Mouse (Mus musculus) gastrocnemius, postnatal 14 days (tissue): ENCODE results near the gene Depdc5. TPM values are rescaled to one million over a fixed set of nuclear protein-coding genes. Genes with fewer than 3 reads are reported as not detected.
"Not testable (repeated sequence)": the region's sequence is repeated elsewhere in the genome, so short reads cannot be mapped to it uniquely, and the experiment has no call there.

Experiments used
- DNase-seq: peaks from one replicate; pipeline ENCODE4 v3.0.0; 2021; ENCODE audit warnings: mixed read lengths
- intact Hi-C: fragments of 180-260 bp; cut with DNase I; formaldehyde crosslinking; loops from one replicate; pipeline ENCODE4 v1.15.1; 2025; ENCODE audit warnings: low total_unique reads
- total RNA-seq, 2 experiments: library from RNA; stranded (reverse); gene quantifications; 2 replicates each; pipeline ENCODE4 v1.2.3; 2021

The Depdc5 gene
- total RNA-seq, 2 experiments from 2014 or later, result 9.3 to 10.0 TPM

DNA sequence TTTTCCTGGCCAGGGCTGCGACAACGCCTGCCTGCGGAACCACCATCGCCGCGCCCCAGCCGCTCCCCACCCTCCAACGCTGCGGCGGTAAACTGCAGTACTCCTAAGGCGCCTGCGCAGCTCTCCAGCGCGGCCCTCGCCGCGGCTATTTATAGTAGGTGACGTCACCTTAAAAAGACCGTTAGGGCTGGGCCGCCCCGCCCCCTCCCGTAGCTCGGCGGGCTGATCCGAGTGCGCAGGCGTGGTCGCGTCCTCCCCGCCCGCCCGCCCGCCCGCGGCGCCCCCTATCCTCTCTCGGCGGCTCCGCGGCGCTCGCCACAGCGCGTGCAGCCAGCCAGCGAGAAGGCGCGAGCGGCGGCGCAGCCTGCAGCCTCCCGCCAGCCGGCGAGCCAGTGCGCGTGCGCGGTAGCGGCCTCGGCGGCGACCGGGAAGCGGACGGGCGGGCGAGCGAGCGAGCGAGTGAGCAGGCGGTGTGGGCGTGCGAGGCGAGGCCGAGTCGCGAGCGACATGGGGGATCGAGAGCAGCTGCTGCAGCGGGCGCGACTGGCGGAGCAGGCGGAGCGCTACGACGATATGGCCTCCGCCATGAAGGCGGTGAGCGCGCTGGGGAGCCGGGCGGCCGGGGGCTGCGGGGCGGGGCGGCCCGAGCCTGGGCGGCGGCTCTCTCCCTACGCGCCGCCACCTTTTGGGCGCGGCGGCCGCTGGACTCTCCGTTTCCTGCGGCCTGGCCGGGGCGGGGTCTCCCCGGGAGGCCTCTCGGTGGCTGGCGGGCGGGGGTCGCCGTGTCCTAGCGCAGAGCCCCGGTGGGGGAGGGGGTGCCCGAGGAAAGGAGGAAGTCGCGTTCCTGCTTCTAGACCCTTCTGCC, 155.3 kb downstream of the Depdc5 start, which contains the start of gene Ywhah:
Gene Ywhah, plus strand, starts transcription at position 256 of the 865 bp plus-strand sequence.
- DNase-seq, result peak; percentile 96
- intact Hi-C loops, result no loop called here

DNA sequence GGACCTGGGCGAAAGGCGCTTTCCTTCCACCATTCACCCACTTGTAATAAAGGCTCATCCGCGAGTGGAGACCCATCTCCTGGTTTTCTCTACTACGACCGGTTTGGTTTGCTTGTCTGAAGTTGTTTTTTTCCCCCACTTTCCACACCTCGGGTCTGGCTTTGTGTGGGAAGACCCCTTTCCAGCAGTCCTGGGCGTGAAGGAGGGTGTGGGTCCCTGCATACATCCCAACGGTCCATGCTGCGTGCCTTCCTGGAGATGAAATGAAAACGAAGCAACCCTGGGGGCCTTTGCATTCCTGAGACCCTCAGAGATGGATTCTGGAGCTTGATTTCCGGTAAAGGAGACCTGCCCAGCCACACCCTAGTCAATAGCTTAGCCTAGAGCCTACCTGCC, 155.9 kb downstream of the Depdc5 start:
- intact Hi-C loops, result no loop called here
- no peak for DNase-seq

DNA sequence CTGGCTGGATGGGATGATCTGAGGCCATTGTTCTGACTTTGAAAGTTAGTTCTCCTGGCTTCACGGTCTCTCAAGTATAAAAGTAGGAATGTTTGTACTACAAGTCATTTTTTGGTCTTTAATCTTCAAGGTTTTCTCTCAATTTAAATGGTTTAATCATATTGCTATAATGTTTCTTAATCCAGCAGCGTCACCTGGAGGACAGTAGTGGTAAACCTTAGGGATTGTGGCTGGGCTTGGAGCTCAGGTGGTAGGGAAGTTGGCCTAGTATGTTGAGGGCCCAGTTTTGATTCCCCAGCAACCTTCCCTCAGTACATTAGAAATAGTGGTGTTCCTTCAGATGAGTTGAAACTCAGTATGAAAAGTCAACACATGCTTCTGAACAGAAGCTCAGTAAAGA, 158.1 kb downstream of the Depdc5 start:
- intact Hi-C loops, result no loop called here
- DNase-seq, result no peak

DNA sequence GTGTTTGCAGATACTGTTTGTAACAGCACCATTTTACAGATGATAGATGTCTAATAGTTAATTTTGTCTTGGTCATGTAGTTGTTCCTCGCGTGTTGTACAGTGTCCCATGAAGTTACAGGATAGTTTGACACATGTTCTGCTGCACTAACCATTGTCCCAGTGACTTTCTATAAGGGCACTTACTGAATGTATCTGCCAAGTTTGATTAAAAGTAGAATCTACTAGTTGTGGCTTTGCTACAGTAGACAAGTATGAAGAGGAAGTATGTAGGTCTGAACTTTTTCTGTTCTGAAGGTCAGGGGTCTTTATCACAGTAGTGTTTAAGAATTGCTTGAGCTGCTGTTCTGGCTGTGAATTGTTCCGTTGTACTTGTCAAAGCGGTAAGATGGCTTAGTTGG, 159.8 kb downstream of the Depdc5 start:
- intact Hi-C loops, result no loop called here
- no peak for DNase-seq

DNA sequence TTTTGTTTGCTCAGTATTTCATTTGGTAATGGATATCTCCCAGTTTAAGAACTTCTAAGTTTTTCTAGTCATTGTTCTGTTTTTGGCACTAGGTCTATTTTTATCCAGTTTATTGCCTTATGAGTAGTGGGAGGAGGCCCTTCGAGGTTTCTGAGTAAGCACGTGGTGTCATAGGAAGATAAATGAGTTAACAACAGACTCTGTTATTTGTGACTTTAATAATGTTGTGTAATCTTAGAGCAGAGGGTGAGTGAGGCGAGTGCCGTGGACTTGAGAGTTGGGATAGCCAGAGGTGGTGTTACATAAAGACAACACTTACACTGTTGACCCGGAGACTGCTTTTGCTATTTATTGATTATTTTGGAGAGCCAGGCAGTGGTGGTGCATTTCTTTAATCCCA, 161.0 kb downstream of the Depdc5 start:
- intact Hi-C loops, result no loop called here
- no peak for DNase-seq

DNA sequence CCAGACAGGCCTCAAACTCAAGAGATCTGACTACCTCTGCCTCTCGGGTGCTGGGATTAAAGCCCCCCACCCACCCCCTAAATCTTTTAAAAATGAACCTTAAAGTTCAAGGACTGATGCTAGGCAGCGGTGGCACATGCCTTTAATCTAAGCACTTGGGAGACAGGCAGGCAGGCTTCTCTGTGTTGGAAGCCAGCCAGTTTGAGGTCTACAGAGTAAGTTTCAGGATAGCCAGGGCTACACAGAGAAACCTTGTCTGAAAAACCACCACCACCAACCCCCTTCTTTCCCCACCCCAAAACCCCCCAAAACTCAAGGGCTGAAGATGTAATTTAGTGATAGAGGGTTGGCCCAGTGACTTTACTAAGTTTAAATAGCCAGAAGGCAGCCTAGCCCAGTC, 165.2 kb downstream of the Depdc5 start:
- intact Hi-C loops, result no loop called here
- no peak for DNase-seq

DNA sequence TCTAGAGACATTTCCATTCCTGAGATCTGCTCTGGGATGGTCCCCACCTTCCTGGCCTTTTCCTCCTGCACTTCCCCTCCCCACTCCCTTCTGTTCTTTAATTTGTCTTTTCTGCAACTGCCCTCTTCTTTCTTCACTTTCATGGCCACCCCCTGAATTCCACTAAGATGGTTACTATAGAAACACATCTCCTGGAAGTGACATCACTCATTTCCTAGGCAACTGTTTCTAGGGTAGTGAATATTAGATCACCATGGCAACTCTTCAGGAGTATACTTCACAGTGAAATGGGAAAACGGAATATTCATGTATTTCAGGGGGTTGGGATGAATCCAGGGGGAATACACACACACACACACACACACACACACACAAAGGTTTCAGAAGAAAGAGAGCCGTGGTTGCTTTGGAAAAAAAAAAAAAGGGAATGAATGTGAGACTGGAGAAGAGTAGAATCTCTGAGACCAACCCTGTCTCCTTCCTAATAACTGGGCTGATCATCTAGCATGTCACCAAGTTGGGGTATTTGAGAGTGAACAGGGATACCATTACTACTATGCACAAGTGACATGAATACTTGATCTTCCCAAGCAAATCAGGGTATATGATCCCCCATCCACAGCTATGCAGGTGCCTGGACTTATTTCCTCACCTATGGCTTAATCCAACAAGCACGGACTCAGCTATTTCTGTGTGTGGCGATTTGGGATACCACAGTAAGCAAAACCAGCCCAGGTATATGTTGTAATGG, 167.1 kb downstream of the Depdc5 start:
- intact Hi-C loops, result loop anchor here (5.0 kb wide), 2 partner anchors 38 to 113 kb away; no protein-coding TSS in a partner anchor
- no peak for DNase-seq

DNA sequence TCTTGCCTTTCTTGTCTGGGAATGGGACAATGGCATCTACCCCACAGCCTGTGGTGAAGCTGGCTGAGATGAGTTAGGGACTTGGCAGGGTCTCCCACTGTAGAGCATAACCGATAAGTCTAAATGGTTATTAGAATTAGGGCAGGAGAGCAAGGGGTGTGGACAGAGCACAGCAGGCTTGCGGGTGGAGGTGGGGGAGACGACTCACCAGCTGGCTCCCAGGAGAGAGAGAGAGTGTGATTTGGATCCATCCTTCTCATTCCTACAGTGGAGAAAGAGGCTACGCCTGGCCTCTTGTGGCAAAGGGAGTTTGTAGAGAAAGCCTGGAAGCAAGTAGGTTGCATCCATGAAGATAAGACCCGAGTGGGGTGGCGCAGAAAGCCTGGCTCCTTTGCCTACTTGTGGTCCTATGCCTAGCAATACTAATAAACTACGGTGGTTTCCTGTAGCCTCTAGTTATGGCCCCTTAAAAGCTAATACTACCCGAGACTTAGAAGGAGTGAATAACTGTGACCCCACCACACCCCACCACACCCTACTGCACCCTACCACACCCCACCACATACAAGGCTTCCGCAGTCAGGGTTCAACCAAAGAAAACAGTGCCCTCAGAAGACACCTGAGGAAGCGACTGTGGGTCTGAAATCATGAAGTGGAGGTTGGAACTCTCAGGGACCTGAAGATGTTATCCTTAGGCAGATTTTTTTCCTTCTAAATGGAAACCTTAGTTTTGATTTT, 168.7 kb downstream of the Depdc5 start:
- no peak for DNase-seq
- intact Hi-C loops, result loop anchor here (5.0 kb wide), 2 partner anchors 40 to 115 kb away; no protein-coding TSS in a partner anchor

DNA sequence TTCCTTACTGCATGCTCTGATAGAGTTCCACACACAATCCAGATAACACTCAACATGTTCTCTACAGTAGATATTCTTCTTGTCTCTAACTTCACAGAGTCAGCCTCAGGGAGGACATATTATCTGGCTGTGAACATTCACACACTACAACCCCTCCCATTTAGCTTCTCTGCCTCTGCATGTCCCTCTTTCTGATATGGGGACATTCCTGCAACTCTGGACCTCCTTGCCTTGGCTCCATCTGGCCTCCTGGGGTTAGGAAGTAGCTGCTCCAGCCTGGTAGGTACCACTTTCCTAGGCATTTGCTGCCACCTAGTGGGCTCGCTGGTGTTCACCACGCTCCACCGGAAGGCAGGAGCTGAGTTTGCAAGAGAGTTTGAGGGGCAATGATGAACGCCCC, 169.6 kb downstream of the Depdc5 start:
- intact Hi-C loops, result loop anchor here (5.0 kb wide), 2 partner anchors 41 to 116 kb away; no protein-coding TSS in a partner anchor
- DNase-seq, result peak; percentile 80

DNA sequence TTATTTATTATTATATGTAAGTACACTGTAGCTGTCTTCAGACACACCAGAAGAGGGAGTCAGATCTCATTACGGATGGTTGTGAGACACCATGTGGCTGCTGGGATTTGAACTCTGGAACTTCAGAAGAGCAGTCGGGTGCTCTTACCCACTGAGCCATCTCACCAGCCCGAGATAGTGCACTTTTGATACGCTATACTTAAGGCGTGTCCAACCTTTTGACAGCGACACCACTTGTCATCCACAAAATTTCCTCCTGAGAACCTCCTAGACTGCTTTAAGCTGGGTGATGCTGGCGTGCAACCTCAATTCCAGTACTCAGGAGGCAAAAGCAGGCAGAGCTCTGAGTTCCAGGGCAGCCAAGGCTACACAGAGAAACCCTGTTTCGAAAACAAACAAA, 170.1 kb downstream of the Depdc5 start:
- intact Hi-C loops, result loop anchor here (5.0 kb wide), 2 partner anchors 41 to 116 kb away; no protein-coding TSS in a partner anchor
- not testable (repeated sequence) for DNase-seq

DNA sequence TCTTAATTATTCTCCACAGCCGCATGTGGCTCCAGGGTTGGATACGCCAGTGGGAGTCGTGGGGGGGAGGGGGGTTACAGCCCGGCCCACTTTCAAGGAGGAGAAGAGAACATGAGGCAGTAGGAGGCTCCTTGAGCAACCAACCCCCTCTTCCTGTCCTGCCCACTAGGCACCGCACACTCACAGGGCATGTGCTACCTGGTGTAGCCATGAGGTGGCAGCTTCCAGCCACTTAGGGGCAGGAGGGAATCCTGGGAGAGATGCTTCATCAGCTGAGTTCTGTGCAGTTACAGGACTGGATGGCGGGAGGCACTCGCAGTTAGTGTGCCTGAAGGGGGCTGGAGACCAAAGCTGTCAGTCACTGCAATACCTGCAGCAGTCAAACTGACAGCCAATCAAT, 170.6 kb downstream of the Depdc5 start:
- DNase-seq, result no peak
- intact Hi-C loops, result loop anchor here (5.0 kb wide), 2 partner anchors 42 to 117 kb away; no protein-coding TSS in a partner anchor

DNA sequence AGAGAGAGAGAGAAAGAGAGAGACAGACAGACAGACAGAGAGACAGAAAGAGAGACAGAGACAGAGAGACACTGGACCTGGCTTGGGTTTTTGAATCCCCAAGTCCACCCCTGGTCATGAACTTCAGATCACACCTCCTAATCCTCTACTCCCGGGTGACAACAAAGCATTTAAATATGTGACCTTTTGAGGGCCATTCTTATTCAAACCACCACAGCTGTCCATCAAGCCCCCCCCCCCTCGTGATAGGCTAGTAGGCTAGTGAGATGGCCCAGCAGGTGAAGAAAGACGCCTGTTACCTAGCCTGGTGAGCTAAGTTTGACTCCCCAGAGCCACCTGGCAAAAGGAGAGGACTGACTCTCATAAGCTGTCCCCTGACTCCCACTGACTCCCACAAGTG, 171.4 kb downstream of the Depdc5 start:
- no peak for DNase-seq
- intact Hi-C loops, result loop anchor here (5.0 kb wide), 2 partner anchors 43 to 118 kb away; no protein-coding TSS in a partner anchor

DNA sequence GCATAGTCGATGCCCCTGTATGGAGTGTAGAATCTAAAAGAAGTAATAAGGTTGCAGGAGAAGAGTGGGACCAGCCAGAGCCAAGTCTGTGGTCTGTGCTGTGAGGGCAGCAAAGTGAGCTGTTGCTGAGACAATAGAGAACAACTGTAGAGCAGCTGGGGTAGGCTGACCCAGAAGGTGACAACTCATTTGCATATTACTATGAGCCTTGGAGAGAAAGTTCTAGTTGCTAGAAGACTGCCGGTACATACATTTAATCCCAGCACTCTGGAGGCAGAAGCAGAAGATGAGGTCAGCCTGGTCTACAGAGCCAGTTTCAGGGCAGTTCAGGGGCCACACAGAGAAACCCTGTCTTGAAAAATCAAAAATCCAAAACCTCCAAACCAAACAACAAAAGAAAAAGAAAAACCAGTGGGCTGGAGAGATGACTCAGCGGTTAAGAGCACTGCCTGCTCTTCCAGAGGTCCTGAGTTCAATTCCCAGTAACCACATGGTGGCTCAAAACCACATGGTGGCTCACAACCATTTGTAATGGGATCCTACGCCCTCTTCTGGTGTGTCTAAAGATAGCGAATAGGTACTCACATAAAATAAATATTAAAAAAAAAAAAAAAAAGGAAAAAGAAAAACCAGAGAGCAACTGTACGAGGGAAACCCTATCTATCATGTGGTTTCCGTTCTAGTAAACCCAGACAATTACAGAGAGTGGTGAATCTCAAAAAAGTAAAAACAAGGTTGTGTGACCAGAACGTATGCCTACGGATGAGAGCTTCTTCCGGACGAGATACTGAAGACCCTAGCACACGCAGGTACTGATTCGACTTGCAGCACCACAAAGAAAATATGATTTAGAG, 175.4 kb downstream of the Depdc5 start:
- DNase-seq, result no peak
- intact Hi-C loops, result no loop called here

DNA sequence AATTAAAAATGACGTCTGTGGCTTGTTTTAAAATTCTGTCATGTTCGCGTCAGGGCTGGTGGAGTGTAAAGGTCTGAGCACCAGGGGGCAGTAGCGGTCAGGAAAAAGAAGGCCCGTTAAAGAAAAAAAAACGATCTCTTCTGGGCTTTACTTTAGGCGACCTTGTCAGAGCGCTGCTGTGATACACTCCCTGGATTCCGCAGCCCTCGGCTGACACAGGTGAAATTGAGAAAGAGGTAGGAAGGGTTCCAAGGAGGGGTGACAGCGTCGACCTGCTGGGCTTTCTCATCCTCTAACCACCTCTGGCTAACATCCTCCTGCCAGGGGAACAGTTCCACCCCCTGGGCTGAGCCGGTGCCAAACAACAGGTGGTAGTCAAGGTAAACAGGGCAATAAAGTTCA, 176.0 kb downstream of the Depdc5 start:
- intact Hi-C loops, result no loop called here
- peak; percentile 49 for DNase-seq

DNA sequence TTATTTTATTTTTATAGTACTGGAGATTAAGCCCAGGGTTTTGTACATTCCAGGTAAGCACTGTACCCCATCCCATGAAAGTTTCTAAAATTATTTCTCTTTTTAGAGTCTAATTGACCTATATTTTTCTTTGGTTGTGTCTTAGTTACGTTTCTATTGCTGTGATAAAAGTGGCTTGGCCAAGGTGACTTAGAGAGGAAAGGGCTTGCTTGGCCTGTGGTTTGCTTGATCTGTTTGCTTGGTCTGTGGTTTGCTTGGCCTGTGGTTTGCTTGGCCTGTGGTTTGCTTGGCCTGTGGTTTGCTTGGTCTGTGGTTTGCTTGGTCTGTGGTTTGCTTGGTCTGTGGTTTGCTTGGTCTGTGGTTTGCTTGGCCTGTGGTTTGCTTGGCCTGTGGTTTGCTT, 177.2 kb downstream of the Depdc5 start:
- intact Hi-C loops, result loop anchor here (2.0 kb wide), 1 partner anchor 106 kb away; no protein-coding TSS in a partner anchor
- DNase-seq, result not testable (repeated sequence)

DNA sequence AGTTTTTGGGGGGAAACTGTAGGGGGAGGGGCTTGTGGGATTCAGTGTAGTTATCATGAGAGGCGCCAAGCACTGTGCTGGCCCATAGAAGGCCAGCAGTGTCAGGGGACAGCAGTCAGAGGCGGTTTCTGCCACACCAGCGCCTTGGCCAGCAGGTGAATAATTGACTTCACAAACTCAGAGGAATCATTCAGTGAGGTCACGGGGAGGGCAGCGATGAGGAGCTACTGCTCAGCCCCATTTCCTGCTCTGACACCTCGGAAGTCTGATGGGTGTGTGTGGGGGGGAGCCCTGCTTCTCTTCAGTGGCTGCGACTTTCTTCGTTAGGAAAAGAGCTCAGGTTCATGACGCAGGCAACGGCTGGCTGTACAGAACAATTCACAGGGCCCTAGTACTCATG, 179.9 kb downstream of the Depdc5 start:
- DNase-seq, result no peak
- intact Hi-C loops, result no loop called here
